Mouse (Mus musculus): ENCODE measurements around the gene Best1. TPM values are rescaled to one million over a fixed set of nuclear protein-coding genes. Genes with fewer than 3 reads are reported as not detected.
A peak's percentile ranks its signal among the peaks of the same experiment; 100 is the strongest.

The Best1 gene
- polyA plus RNA-seq, 1 experiment from 2014 or later: 1.1 TPM

- ATAC-seq (ENCODE audit: low read depth): no peak
- Histone ChIP-seq H3K9ac (ENCODE audit: low read length) (no peak overlapping the region), H3K27me3 (ENCODE audit: control insufficient read depth, insufficient read depth, low read depth, low read length) (no peaks in the 10 kb centered on the region), H3K4me2 (ENCODE audit: low read depth, low read length) (no peak overlapping the region), H3K9me3 (ENCODE audit: control insufficient read depth, low read length) (no peaks in the 10 kb centered on the region), H3K36me3 (ENCODE audit: control insufficient read depth, insufficient read depth, low read length) (peaks cover 18% of the 10 kb centered on the region), H3K4me1 (replicated peaks; ENCODE audit: control insufficient read depth, insufficient read depth, low read length) (peaks cover 12% of the 10 kb centered on the region), H3K4me3 (ENCODE audit: low read length) (no peak overlapping the region), H3K27ac (ENCODE audit: low read length) (no peak overlapping the region)
- 63% methylated on average over 17 of the region's 17 CpGs for WGBS
These were observed 12.1 kb downstream of the Best1 start for GRCm38 (mm10) chr19:9989171-9989883.

- Histone ChIP-seq H3K4me3 (ENCODE audit: low read length) (no peak overlapping the region), H3K27me3 (ENCODE audit: control insufficient read depth, insufficient read depth, low read depth, low read length) (no peaks in the 10 kb centered on the region), H3K9me3 (ENCODE audit: control insufficient read depth, low read length) (no peaks in the 10 kb centered on the region), H3K27ac (ENCODE audit: low read length) (no peak overlapping the region), H3K4me1 (replicated peaks; ENCODE audit: control insufficient read depth, insufficient read depth, low read length) (peaks cover 12% of the 10 kb centered on the region), H3K4me2 (ENCODE audit: low read depth, low read length) (no peak overlapping the region), H3K9ac (ENCODE audit: low read length) (no peak overlapping the region), H3K36me3 (ENCODE audit: control insufficient read depth, insufficient read depth, low read length) (peaks cover 21% of the 10 kb centered on the region)
- no peak for ATAC-seq (ENCODE audit: low read depth)
These were observed 13.8 kb downstream of the Best1 start for GRCm38 (mm10) chr19:9987593-9987992.

GRCm38 (mm10) chr19:9987192-9987591 lies 14.2 kb downstream of the Best1 start:
- WGBS: 36% methylated on average over 6 of the region's 6 CpGs

GRCm38 (mm10) chr19:9985900-9986421 lies 15.5 kb downstream of the Best1 start:
- Histone ChIP-seq H3K27ac (ENCODE audit: low read length) (no peak overlapping the region), H3K4me3 (ENCODE audit: low read length) (no peak overlapping the region), H3K4me2 (ENCODE audit: low read depth, low read length) (no peak overlapping the region), H3K9me3 (ENCODE audit: control insufficient read depth, low read length) (no peaks in the 10 kb centered on the region), H3K9ac (ENCODE audit: low read length) (no peak overlapping the region), H3K27me3 (ENCODE audit: control insufficient read depth, insufficient read depth, low read depth, low read length) (no peaks in the 10 kb centered on the region), H3K36me3 (ENCODE audit: control insufficient read depth, insufficient read depth, low read length) (peaks cover 21% of the 10 kb centered on the region), H3K4me1 (replicated peaks; ENCODE audit: control insufficient read depth, insufficient read depth, low read length) (peaks cover 16% of the 10 kb centered on the region)
- no peak for ATAC-seq (ENCODE audit: low read depth)
- 88% methylated on average over 2 of the region's 2 CpGs for WGBS

More at GRCm38 (mm10) chr19:9987192-9987591, 14.2 kb downstream of the Best1 start:
- H3K9ac ChIP-seq (ENCODE audit: low read length): no peak overlapping the region
- no peaks in the 10 kb centered on the region for H3K27me3 ChIP-seq (ENCODE audit: control insufficient read depth, insufficient read depth, low read depth, low read length)
- ATAC-seq (ENCODE audit: low read depth): no peak
- no peak overlapping the region for H3K4me2 ChIP-seq (ENCODE audit: low read depth, low read length)
- peaks cover 21% of the 10 kb centered on the region for H3K36me3 ChIP-seq (ENCODE audit: control insufficient read depth, insufficient read depth, low read length)
- no peaks in the 10 kb centered on the region for H3K9me3 ChIP-seq (ENCODE audit: control insufficient read depth, low read length)
- H3K4me1 ChIP-seq (replicated peaks; ENCODE audit: control insufficient read depth, insufficient read depth, low read length): peaks cover 11% of the 10 kb centered on the region
- no peak overlapping the region for H3K4me3 ChIP-seq (ENCODE audit: low read length)
- no peak overlapping the region for H3K27ac ChIP-seq (ENCODE audit: low read length)

- Histone ChIP-seq H3K36me3 (ENCODE audit: control insufficient read depth, insufficient read depth, low read length) (peaks cover 21% of the 10 kb centered on the region), H3K4me2 (ENCODE audit: low read depth, low read length) (no peak overlapping the region), H3K4me1 (replicated peaks; ENCODE audit: control insufficient read depth, insufficient read depth, low read length) (peaks cover 16% of the 10 kb centered on the region), H3K9ac (ENCODE audit: low read length) (no peak overlapping the region), H3K27ac (ENCODE audit: low read length) (no peak overlapping the region), H3K4me3 (ENCODE audit: low read length) (no peak overlapping the region), H3K9me3 (ENCODE audit: control insufficient read depth, low read length) (no peaks in the 10 kb centered on the region), H3K27me3 (ENCODE audit: control insufficient read depth, insufficient read depth, low read depth, low read length) (no peaks in the 10 kb centered on the region)
- 89% methylated on average over 6 of the region's 6 CpGs for WGBS
- no peak for ATAC-seq (ENCODE audit: low read depth)
These were observed 16.1 kb downstream of the Best1 start for GRCm38 (mm10) chr19:9985190-9985899.

GRCm38 (mm10) chr19:9984111-9985055 lies 17.1 kb downstream of the Best1 start:
- WGBS: 86% methylated on average over 20 of the region's 20 CpGs
- H3K36me3 ChIP-seq (ENCODE audit: control insufficient read depth, insufficient read depth, low read length): peaks cover 21% of the 10 kb centered on the region
- H3K4me3 ChIP-seq (ENCODE audit: low read length): peak overlapping the region; percentile 96
- no peak overlapping the region for H3K27ac ChIP-seq (ENCODE audit: low read length)
- peak overlapping the region; percentile 98; the same call in 1 of the 2 replicates for H3K9ac ChIP-seq (ENCODE audit: low read length)
- peaks cover 17% of the 10 kb centered on the region for H3K4me1 ChIP-seq (replicated peaks; ENCODE audit: control insufficient read depth, insufficient read depth, low read length)
- peak overlapping the region; percentile 77 for H3K4me2 ChIP-seq (ENCODE audit: low read depth, low read length)
- no peaks in the 10 kb centered on the region for H3K9me3 ChIP-seq (ENCODE audit: control insufficient read depth, low read length)
- no peak for ATAC-seq (ENCODE audit: low read depth)
- no peaks in the 10 kb centered on the region for H3K27me3 ChIP-seq (ENCODE audit: control insufficient read depth, insufficient read depth, low read depth, low read length)

GRCm38 (mm10) chr19:9982852-9983542 lies 18.4 kb downstream of the Best1 start:
- H3K36me3 ChIP-seq (ENCODE audit: control insufficient read depth, insufficient read depth, low read length): peaks cover 21% of the 10 kb centered on the region
- H3K27ac ChIP-seq (ENCODE audit: low read length): peak overlapping the region; percentile 98
- peaks cover 29% of the 10 kb centered on the region for H3K4me1 ChIP-seq (replicated peaks; ENCODE audit: control insufficient read depth, insufficient read depth, low read length)
- H3K9ac ChIP-seq (ENCODE audit: low read length): peak overlapping the region; percentile 98
- ATAC-seq (ENCODE audit: low read depth): peak; percentile 79
- H3K9me3 ChIP-seq (ENCODE audit: control insufficient read depth, low read length): no peaks in the 10 kb centered on the region
- H3K27me3 ChIP-seq (ENCODE audit: control insufficient read depth, insufficient read depth, low read depth, low read length): no peaks in the 10 kb centered on the region
- H3K4me2 ChIP-seq (ENCODE audit: low read depth, low read length): peak overlapping the region; percentile 77
- WGBS: under 1% methylated on average over 30 of the region's 31 CpGs
- peak overlapping the region; percentile 96 for H3K4me3 ChIP-seq (ENCODE audit: low read length)

GRCm38 (mm10) chr19:9982151-9982851 lies 19.1 kb downstream of the Best1 start:
- H3K9me3 ChIP-seq (ENCODE audit: control insufficient read depth, low read length): no peaks in the 10 kb centered on the region
- no peaks in the 10 kb centered on the region for H3K27me3 ChIP-seq (ENCODE audit: control insufficient read depth, insufficient read depth, low read depth, low read length)
- peak; percentile 98 for ATAC-seq (ENCODE audit: low read depth)
- peaks cover 33% of the 10 kb centered on the region for H3K4me1 ChIP-seq (replicated peaks; ENCODE audit: control insufficient read depth, insufficient read depth, low read length)
- H3K9ac ChIP-seq (ENCODE audit: low read length): peak overlapping the region; percentile 98
- peak overlapping the region; percentile 96 for H3K4me3 ChIP-seq (ENCODE audit: low read length)
- peaks cover 21% of the 10 kb centered on the region for H3K36me3 ChIP-seq (ENCODE audit: control insufficient read depth, insufficient read depth, low read length)
- WGBS: under 1% methylated on average over 45 of the region's 59 CpGs
- H3K4me2 ChIP-seq (ENCODE audit: low read depth, low read length): peak overlapping the region; percentile 83
- H3K27ac ChIP-seq (ENCODE audit: low read length): peak overlapping the region; percentile 98

Measured in lung, embryonic 16.5 days (tissue).